8 mouse cellular contexts compared by ENCODE assay signal in the genomic region with DNA sequence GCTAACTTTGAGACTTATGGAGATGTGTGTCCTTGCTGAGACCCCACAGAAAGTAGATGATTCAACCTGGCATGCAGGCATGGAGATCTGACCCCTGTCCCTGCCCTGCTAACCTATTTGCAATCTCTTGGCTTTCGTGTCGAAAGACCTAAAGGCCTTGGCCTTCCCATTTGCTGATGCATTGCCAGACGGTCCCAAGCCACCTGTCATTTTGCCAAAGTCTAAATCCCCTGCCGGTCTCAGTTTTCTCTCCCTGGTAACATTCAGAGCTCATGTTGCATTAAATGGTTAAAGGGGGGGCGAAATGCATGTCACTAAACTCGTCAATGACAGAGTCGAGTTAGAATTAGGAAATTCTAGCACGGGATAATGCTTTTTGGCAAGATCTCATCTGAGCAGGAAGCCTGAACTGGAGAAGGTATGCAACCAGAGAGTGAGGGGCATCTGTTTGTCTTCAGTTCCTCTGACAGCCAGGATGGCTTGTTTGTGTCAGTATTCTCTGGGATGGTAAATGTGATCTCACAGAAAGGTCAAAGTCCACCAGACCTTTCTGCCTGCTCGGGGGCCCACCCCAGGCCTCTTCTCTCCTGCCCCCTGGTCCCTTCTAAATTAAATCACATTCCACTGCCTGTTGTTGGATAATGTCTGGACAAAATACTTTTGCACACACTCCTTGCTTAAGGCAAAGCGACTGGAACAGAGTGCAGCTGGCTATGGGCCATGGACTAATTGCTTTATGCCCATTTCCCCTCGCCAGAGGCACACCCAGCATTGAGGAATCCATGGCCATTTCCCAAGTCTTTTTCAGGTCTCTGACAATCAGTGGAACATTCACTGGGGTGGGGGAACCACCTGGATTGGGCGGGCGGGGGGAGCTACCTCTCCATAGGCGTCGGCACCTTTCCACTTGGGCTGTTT.
DNase-seq lines count a peak whose midpoint lies in the region; ATAC-seq and TF ChIP-seq lines count a peak whose summit lies in the region.

No protein-coding gene starts in this region.

- H3K36me3 ChIP-seq in lung, embryonic 14.5 days (ENCODE audit: insufficient read depth) = no peaks in the 10 kb centered on the region

- WGBS in lung, embryonic 14.5 days = 33% methylated on average over 15 of the region's 15 CpGs

- no peak overlapping the region for H3K4me2 ChIP-seq in lung, embryonic 14.5 days

- no peaks in the 10 kb centered on the region for H3K27me3 ChIP-seq in lung, embryonic 14.5 days (ENCODE audit: insufficient read depth, low read length)

- 0 out of 2 replicates have a peak, but pooled peaks cover 4% of the 10 kb centered on the region for H3K9me3 ChIP-seq in lung, embryonic 14.5 days (ENCODE audit: low read depth, low read length)

- H3K27ac ChIP-seq in lung, embryonic 14.5 days (ENCODE audit: low read depth) = peak overlapping the region; percentile 21; the same call in 1 of the 2 replicates

- no peak overlapping the region for H3K9ac ChIP-seq in lung, embryonic 14.5 days

- TF ChIP-seq CTCF in lung, embryonic 14.5 days (IDR thresholded peaks at IDR 0.05; ENCODE audit: low read depth) = no peak

- peaks cover 3% of the 10 kb centered on the region; the same call in 1 of the 2 replicates for H3K4me1 ChIP-seq in lung, embryonic 14.5 days (ENCODE audit: insufficient read depth)

- peak; percentile 32 to 36 for DNase-seq in lung, adult 18-20 months
- no peak for DNase-seq in lung, postnatal 25 days (ENCODE audit: low spot score)
- DNase-seq in heart, adult 11 months = peak; percentile 98
- DNase-seq in kidney, adult 11 months = peak; percentile 12
- peak; percentile 65 for DNase-seq in lung, embryonic 14.5 days
- DNase-seq in frontal cortex, postnatal 25 days (ENCODE audit: low spot score in 2 of 2) = no peak
- DNase-seq in cerebellum, postnatal 36 days = no peak

- ATAC-seq in lung, embryonic 14.5 days (ENCODE audit: insufficient read depth) = peak; percentile 59; the same call in 1 of the 2 replicates
- ATAC-seq in granulocyte monocyte progenitor cell, adult 5-6 weeks (replicated peaks; ENCODE audit: poor library complexity, severe bottlenecking) = no peak

- H3K4me3 ChIP-seq in lung, embryonic 14.5 days (ENCODE audit: low read depth, low read length) = no peak overlapping the region

Comparison
In these comparisons a context has a peak if more than half of its experiments do, and no peak if none do; other contexts are left out.
1. DNase-seq: peak in lung, adult 18-20 months (2 of 2), heart, adult 11 months (single experiment), kidney, adult 11 months (single experiment) and lung, embryonic 14.5 days (single experiment); none in lung, postnatal 25 days (single experiment), frontal cortex, postnatal 25 days (0 of 2) and cerebellum, postnatal 36 days (0 of 2).